Mouse (Mus musculus) erythroblast, embryonic 14.5 days (primary cell): ENCODE results near the gene Ahsg. TPM values are rescaled to one million over a fixed set of nuclear protein-coding genes. Genes with fewer than 3 reads are reported as not detected.
A peak's percentile ranks its signal among the peaks of the same experiment; 100 is the strongest.

Source experiments
- H3K27me3 ChIP-seq: 2 replicates; pipeline ENCODE4 v1.6.1; 2012; ENCODE audit warnings: inconsistent platforms; ENCODE audit not compliant: control insufficient read depth
- H3K36me3 ChIP-seq: 2 replicates; pipeline ENCODE4 v1.6.1; 2012; ENCODE audit warnings: mild to moderate bottlenecking, inconsistent platforms; ENCODE audit not compliant: control insufficient read depth
- H3K4me1 ChIP-seq: 2 replicates; pipeline ENCODE4 v1.6.1; 2012; ENCODE audit warnings: inconsistent platforms; ENCODE audit not compliant: control insufficient read depth
- H3K4me3 ChIP-seq: replicated peaks from 2 replicates; pipeline ENCODE3; 2012; ENCODE audit warnings: moderate library complexity, mild to moderate bottlenecking, inconsistent platforms
- H3K9me3 ChIP-seq: 2 replicates; pipeline ENCODE4 v1.6.1; 2012; ENCODE audit warnings: low read length, inconsistent platforms, mixed read lengths; ENCODE audit not compliant: control insufficient read depth
- GATA1 ChIP-seq: IDR thresholded peaks from 2 replicates; pipeline ENCODE4 v1.6.1; 2012; ENCODE audit warnings: low read length, inconsistent platforms, mixed read lengths
- TAL1 ChIP-seq: IDR thresholded peaks from 3 replicates; pipeline ENCODE4 v1.6.1; 2012; ENCODE audit warnings: low read length, inconsistent platforms, mixed read lengths
- polyA plus RNA-seq: library from polyadenylated mRNA; stranded (reverse); fragments of >175 nt; gene quantifications from 2 replicates; pipeline ENCODE4 v1.2.3, GENCODE M21; 2012

Ahsg gene
- 0.93 and 1.4 TPM in 2 replicates for polyA plus RNA-seq

DNA sequence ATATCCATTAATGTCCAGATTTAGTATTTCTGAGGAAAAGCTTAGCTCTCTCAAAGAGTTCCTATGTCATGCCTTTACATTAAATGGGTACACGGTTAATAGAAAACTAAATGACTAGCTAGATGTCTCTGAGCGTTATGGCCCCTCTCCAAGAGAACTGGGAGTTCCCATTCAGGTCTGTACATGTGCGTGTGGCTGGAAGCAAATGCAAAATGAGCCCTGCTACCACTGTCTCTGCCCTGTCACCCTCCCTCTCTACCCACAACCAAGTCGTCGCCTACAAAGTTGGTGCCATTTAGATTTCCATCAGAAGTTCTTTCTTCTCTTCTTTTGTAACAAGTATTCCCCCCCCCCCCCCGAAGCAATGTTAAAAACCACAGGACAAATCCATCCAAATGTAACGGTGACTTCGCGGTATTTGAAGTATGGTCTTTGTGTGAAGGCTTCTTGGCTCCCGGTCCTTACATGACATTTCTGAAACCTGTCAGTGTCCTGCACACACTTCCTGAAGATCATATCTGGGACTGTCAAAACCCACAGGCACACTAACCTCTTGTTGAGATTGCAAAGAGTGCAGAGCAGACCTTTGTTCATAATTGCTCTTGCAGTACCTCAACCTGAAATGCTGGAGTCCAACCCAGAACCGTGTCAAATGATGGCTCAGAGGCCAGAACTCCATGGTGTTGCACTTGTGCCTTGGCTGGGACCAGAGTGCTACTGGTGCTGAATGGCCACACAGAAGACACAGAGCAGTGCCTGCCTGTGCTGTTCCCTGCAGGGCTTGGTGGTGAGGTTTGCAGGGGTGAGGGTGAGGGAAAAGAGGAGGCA lies at the start of gene Ahsg:
Ahsg (plus strand) TSS at position 595 of the 828 bp plus-strand sequence.
- TF ChIP-seq TAL1: no peak
- TF ChIP-seq GATA1: no peak
- no peaks in the 10 kb centered on the region for H3K9me3 ChIP-seq

DNA sequence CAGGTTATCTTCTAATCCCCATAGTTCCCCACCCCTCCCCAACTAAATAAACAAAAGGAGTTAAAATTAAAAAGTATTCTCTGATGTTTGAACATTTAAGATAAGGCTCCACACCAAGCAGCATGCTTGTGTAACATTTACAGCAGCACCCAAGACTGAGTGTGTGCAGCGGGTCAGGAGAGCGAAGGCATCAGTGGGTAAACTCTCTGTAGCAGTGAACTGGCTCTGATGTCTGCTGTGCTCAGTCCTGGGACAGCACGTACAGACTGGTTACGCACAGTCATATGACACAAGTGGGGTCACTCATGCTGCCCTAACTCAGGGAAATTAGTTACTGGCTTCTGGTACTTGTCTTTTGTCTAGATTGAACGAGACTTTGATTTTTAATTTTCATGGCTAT lies 48.2 kb upstream of the Ahsg start:
- Histone ChIP-seq H3K4me1 (peaks cover 47% of the 10 kb centered on the region), H3K9me3 (no peaks in the 10 kb centered on the region), H3K36me3 (peaks cover 83% of the 10 kb centered on the region), H3K27me3 (no peaks in the 10 kb centered on the region), H3K4me3 (no peak overlapping the region)
- no peak for TF ChIP-seq TAL1
- no peak for TF ChIP-seq GATA1

More for the DNA sequence above, at the start of gene Ahsg:
- H3K4me1 ChIP-seq: no peaks in the 10 kb centered on the region; the same call in 1 of the 2 replicates
- H3K27me3 ChIP-seq: peaks cover 2% of the 10 kb centered on the region
- no peaks in the 10 kb centered on the region; the same call in 1 of the 2 replicates for H3K36me3 ChIP-seq
- H3K4me3 ChIP-seq: peak within 1 kb of the TSS; percentile 54

DNA sequence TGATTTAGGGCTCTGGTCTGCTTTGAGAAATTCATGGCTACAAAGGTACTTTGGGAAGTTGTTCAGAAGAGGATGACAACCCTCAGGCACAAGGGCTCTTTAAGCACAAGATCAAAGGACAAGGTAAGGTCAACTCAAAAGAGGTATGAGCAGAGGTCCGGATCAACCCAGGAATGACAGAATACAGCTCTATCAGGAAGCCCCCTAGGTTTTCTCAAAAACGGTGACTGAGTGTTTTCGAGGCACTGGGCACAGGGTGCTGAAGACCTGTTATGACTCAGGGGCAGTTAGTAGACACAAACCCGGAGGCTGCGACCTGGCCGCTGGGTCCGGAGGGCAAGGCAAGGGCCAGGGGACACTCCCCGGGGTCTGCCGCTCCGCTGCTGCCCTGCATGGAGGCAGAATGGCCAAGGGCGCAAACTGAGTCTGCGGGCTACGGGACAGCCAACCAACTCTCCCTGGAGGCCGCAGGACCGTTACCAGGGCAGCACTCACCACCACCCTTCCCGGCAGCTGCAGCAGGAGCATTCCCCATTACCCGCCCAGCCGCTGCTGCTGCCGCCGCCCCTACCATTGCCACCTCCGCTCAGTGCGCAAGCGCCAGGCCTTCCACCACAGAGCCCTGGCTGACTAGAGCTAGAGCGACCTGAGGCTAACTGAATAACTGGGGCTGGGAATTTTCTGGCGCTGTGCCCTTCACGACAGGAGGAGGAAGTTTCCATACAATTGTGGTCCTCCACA lies 46.8 kb upstream of the Ahsg start:
- TF ChIP-seq GATA1: no peak
- Histone ChIP-seq H3K4me1 (peaks cover 49% of the 10 kb centered on the region), H3K9me3 (no peaks in the 10 kb centered on the region), H3K36me3 (peaks cover 83% of the 10 kb centered on the region), H3K27me3 (no peaks in the 10 kb centered on the region), H3K4me3 (peak overlapping the region; percentile 64)

DNA sequence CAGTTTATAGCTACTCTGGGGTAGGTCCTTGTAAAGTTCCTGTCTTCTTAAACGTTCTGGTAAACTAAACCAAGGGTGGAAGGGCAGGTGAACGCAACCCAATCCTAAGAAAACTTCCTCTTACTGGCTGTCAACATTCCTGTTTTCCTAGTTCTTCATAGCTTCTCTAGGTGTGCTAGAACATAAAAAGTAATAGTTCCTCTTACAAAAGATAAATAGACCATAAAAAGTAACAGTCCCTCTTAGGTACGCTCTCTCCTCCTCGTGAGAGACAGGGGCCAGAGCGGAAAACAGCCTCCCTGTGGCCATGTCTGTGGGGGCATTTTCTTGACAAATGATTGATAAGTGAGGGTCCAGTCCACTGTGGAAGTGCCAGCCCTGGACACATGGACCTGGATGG lies 46.2 kb upstream of the Ahsg start:
- no peaks in the 10 kb centered on the region for H3K27me3 ChIP-seq
- no peaks in the 10 kb centered on the region for H3K9me3 ChIP-seq
- peaks cover 51% of the 10 kb centered on the region for H3K4me1 ChIP-seq
- H3K36me3 ChIP-seq: peaks cover 83% of the 10 kb centered on the region
- TF ChIP-seq TAL1 (no peak), GATA1 (no peak)
- H3K4me3 ChIP-seq: peak overlapping the region; percentile 64

DNA sequence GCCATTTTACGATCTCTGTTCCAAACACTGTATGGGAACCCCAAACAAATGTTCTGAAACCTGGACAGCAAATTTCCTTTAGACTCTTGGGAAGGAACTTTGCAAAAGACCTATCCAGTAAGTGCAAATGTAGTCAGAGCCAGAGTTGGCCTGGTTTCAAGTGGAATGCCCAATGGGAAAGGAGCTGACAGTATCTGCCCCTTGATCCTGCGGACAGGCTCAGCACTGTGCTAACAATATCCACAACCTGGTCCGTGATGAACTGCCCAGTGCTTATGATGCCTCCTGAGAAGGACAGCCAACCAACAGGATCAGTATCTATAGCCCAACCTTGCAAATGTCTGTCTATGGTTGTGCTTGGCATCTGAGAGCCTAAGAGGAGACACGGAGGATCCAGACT lies 45.6 kb upstream of the Ahsg start:
- no peaks in the 10 kb centered on the region for H3K27me3 ChIP-seq
- H3K4me1 ChIP-seq: peaks cover 55% of the 10 kb centered on the region
- H3K36me3 ChIP-seq: peaks cover 83% of the 10 kb centered on the region
- no peaks in the 10 kb centered on the region for H3K9me3 ChIP-seq
- TF ChIP-seq GATA1: no peak
- no peak for TF ChIP-seq TAL1
- no peak overlapping the region for H3K4me3 ChIP-seq

DNA sequence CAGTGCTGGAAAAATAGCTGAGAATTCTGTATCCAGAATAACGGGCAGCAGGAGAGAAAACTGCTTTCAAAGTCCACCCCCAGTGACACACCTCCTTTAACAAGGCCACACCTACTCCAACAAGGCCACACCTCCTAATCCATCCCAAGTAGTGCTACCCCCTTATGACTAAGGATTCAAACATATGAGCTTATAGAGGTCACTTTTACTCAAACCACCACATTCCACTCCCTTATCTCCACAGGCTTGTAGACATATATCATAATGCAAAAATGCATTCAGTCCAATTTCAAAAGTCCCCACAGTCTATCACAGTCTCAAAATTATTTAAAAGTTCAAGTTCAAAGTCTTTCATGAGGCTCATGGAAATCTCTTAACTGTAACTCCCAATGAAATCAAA lies 43.4 kb upstream of the Ahsg start:
- no peak for TF ChIP-seq GATA1
- TF ChIP-seq TAL1: no peak
- no peak overlapping the region for H3K4me3 ChIP-seq
- H3K4me1 ChIP-seq: peaks cover 71% of the 10 kb centered on the region
- peaks cover 83% of the 10 kb centered on the region for H3K36me3 ChIP-seq
- no peaks in the 10 kb centered on the region for H3K9me3 ChIP-seq
- no peaks in the 10 kb centered on the region for H3K27me3 ChIP-seq

DNA sequence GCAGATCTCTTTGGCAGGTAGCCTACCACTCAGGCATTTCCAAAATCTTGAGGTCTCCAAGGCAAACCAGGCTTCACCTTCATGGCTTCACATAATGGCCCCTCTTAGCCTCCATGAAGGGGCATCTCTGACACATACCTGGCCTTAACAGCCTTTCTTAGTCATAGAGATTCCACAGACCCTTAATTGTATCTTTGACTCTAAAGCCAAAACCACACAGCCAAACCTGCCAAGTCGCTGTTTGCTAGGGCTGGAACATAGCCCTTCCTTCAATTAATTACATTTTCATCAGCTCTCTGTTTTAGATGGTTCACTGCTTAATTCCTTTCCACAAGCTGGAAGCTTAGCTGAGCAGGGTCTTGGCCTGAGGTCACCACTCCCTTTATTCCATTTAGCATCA lies 42.7 kb upstream of the Ahsg start:
- H3K4me1 ChIP-seq: peaks cover 73% of the 10 kb centered on the region
- H3K9me3 ChIP-seq: no peaks in the 10 kb centered on the region
- no peak overlapping the region for H3K4me3 ChIP-seq
- TF ChIP-seq TAL1: no peak
- TF ChIP-seq GATA1: no peak
- H3K36me3 ChIP-seq: peaks cover 86% of the 10 kb centered on the region
- H3K27me3 ChIP-seq: no peaks in the 10 kb centered on the region

DNA sequence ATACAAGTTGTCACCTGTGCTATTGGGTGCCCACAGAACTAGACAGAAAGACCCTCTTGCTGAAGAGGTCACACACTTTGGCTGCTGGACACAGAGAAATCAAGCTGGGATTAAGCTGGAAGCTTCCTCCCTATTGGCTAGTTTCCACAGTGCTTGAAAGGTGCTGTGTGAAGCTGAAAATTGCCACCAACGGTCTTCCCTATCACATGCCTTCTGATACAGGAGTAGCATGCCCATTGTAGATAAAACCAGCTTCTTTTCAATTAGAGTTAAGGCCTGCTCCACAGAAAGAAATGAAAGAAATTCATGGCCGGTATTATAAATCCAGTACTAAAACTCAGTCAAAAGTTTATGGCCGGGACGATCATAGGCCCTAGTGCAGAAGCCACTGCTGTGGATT lies 38.4 kb upstream of the Ahsg start:
- no peak; the same call in 2 of the 3 replicates for TF ChIP-seq TAL1
- no peak for TF ChIP-seq GATA1
- H3K4me3 ChIP-seq: peak overlapping the region; percentile 69
- peaks cover 77% of the 10 kb centered on the region for H3K36me3 ChIP-seq
- H3K9me3 ChIP-seq: no peaks in the 10 kb centered on the region
- H3K27me3 ChIP-seq: no peaks in the 10 kb centered on the region
- peaks cover 73% of the 10 kb centered on the region for H3K4me1 ChIP-seq

DNA sequence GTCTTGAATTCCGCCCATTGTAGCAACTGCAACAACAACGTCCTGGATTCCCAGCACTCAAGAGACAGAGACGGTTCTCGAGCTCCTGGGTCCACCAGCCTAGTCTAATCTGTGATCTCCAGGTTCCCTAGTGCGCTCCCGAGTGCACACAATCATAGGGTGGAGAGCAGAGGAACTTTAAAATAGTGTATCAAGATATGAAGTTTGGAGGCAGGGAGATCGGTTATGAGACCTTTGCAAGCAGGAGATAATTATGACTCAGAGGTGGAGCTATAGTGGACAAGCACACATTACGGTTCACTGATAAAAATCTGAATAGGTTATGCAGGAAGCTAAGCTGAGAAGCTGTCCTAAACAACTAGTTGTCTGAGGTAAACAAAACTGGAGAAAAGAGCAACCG lies 34.3 kb upstream of the Ahsg start:
- H3K4me1 ChIP-seq: peaks cover 71% of the 10 kb centered on the region
- H3K4me3 ChIP-seq: peak overlapping the region; percentile 90
- no peaks in the 10 kb centered on the region for H3K9me3 ChIP-seq
- TF ChIP-seq GATA1 (peak; percentile 65), TAL1 (no peak)
- peaks cover 62% of the 10 kb centered on the region for H3K36me3 ChIP-seq
- no peaks in the 10 kb centered on the region for H3K27me3 ChIP-seq
